Mouse (Mus musculus) ES-E14 (cell line): ENCODE data around the gene Fndc11.

Experiments
- MAFK ChIP-seq: IDR thresholded peaks from 2 replicates; pipeline ENCODE4 v1.6.1; 2014; ENCODE audit warnings: mild to moderate bottlenecking, low read depth, low read length, inconsistent platforms; ENCODE audit not compliant: insufficient read depth
- ZC3H11A ChIP-seq: IDR thresholded peaks from 2 replicates; pipeline ENCODE4 v1.6.1; 2012; ENCODE audit warnings: low read depth, mild to moderate bottlenecking, inconsistent platforms, low read length, borderline replicate concordance

GRCm38 (mm10) chr2:181178015-181178414 lies 41.8 kb upstream of the Fndc11 start:
- no peak for TF ChIP-seq ZC3H11A
- no peak for TF ChIP-seq MAFK
